Mouse (Mus musculus): Measurements from ENCODE around the gene Vmn1r233. TPM values are rescaled to one million over a fixed set of nuclear protein-coding genes. Genes with fewer than 3 reads are reported as not detected.

The Vmn1r233 gene
- polyA plus RNA-seq, 1 experiment = not detected

- Histone ChIP-seq H3K4me3 (ENCODE audit: insufficient read depth, low read length) (peak overlapping the region; percentile 85), H3K4me1 (ENCODE audit: control insufficient read depth, insufficient read depth, low read length) (peaks cover 40% of the 10 kb centered on the region), H3K27ac (ENCODE audit: insufficient read depth, low read depth, low read length) (peak overlapping the region; percentile 91)
- TF ChIP-seq CTCF (IDR thresholded peaks at IDR 0.05; ENCODE audit: low read depth, low read length) (no peak), POLR2A (IDR thresholded peaks at IDR 0.05; ENCODE audit: borderline replicate concordance, low read depth, low read length) (no peak)
These were observed 50.2 kb downstream of the Vmn1r233 start for GRCm38 (mm10) chr17:20946026-20946565.

DNA sequence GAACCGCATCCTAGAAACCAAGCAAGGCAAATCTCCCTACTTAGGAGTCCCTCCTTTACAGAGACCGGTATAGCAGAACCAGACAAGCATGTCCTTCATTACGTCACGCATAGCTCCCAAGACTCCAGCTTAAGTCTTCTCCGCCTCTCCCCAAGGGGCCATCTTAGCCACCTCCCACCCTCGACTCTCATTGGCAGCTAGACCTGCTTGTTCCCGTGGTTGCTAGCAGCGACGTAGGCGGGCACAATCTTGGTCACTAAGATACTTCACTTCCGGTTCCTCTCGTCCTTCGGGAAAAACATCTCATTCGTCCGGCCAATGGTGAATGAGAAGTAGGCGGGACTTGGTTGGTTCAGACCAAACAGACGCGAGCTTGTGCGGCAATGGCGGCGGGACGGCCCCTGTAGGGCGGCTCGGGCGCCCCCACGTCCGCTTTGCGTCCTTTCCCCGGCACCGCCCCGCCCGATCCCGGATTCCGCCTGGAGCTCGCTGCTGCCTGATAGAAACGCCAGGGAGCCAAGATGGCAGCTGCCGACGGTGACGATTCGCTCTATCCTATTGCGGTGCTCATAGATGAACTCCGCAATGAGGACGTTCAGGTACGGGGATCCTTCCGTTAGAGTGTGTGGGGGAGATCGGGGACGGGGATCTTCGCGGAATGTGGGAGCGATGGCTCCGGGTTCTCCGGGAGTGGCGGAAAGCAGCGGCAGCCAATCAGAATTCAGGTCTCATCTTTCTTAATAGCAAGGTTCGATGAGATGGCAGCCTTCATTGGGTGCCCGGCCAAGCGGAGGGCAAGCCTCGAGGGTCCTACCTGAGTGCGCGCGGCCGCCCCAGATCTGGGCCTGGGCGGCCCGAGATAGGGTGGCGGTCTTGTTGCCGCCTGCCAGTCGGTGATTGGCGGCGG is 51.0 kb downstream of the Vmn1r233 start, which contains the start of gene Ppp2r1a:
Ppp2r1a (plus strand) TSS at position 327 of the 907 bp plus-strand sequence.
- Histone ChIP-seq H3K27ac (ENCODE audit: insufficient read depth, low read depth, low read length) (peak within 1 kb of the TSS; percentile 91), H3K4me3 (ENCODE audit: insufficient read depth, low read length) (peak within 1 kb of the TSS; percentile 85), H3K4me1 (ENCODE audit: control insufficient read depth, insufficient read depth, low read length) (peaks cover 40% of the 10 kb centered on the region)
- TF ChIP-seq CTCF (IDR thresholded peaks at IDR 0.05; ENCODE audit: low read depth, low read length) (no peak), POLR2A (IDR thresholded peaks at IDR 0.05; ENCODE audit: borderline replicate concordance, low read depth, low read length) (no peak)

DNA sequence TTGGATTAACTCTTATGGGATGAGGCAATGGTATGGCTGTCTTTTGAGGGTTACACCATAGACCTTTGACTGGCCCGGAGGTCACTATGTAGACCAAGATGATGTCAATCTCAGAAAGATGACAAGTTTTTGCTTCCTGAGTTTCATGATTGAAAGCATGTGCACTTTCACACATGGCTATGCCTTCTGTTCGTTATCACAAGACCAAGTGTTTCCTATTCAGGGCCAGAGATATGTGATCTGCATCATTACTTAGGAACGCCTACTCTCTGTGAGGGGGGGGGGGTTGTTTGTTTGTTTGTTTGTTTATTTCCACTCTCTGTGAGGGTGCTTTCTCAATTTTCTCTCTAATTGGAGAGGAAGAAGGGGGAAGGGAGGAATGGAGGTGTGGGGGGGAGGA is 52.0 kb downstream of the Vmn1r233 start:
- H3K27ac ChIP-seq (ENCODE audit: insufficient read depth, low read depth, low read length) = peak overlapping the region; percentile 78
- H3K4me1 ChIP-seq (ENCODE audit: control insufficient read depth, insufficient read depth, low read length) = peaks cover 38% of the 10 kb centered on the region
- no peak for TF ChIP-seq POLR2A (IDR thresholded peaks at IDR 0.05; ENCODE audit: borderline replicate concordance, low read depth, low read length)
- no peak for TF ChIP-seq CTCF (IDR thresholded peaks at IDR 0.05; ENCODE audit: low read depth, low read length)
- H3K4me3 ChIP-seq (ENCODE audit: insufficient read depth, low read length) = peak overlapping the region; percentile 60

Other genes starting within 250 kb of the Vmn1r233 start
- gene Vmn1r228, start 210.3 kb downstream of the Vmn1r233 start, polyA plus RNA-seq (2012; ENCODE audit: insufficient read depth, insufficient read length, missing spikeins) = not detected in 2 replicates
- 0.17 TPM in 1 of 2 replicates, not detected in the other for gene Vmn1r229, start 184.9 kb downstream of the Vmn1r233 start, polyA plus RNA-seq (2012; ENCODE audit: insufficient read depth, insufficient read length, missing spikeins)
- 0.09 TPM in 1 of 2 replicates, not detected in the other for gene Vmn1r230, start 156.0 kb downstream of the Vmn1r233 start, polyA plus RNA-seq (2012; ENCODE audit: insufficient read depth, insufficient read length, missing spikeins)
- not detected in 2 replicates for gene Vmn1r231, start 91.4 kb downstream of the Vmn1r233 start, polyA plus RNA-seq (2012; ENCODE audit: insufficient read depth, insufficient read length, missing spikeins)
- not detected in 2 replicates for gene Vmn1r232, start 76.8 kb downstream of the Vmn1r233 start, polyA plus RNA-seq (2012; ENCODE audit: insufficient read depth, insufficient read length, missing spikeins)
- 193 and 210 TPM in 2 replicates for gene Ppp2r1a, start 51.2 kb downstream of the Vmn1r233 start, polyA plus RNA-seq (2012; ENCODE audit: insufficient read depth, insufficient read length, missing spikeins)
- gene Zfp160, start 12.4 kb upstream of the Vmn1r233 start, polyA plus RNA-seq (2012; ENCODE audit: insufficient read depth, insufficient read length, missing spikeins) = 16.1 and 18.2 TPM in 2 replicates
- gene Vmn1r234, start 229.6 kb upstream of the Vmn1r233 start, polyA plus RNA-seq (2012; ENCODE audit: insufficient read depth, insufficient read length, missing spikeins) = not detected in 2 replicates